Mouse (Mus musculus) forebrain, embryonic 16.5 days (tissue): ENCODE measurements at regions not wholly inside any gene's neighbourhood (a gene's known extent, or its start where the extent isn't known, plus 50 kb on each side); places are given as distances from the start of the nearest gene placed in this dataset.

Experiments
- ATAC-seq: fragments of 200-750 bp; cut with Nextera tagmentation; 2 replicates; pipeline ENCODE4 v1.8.0; 2017; ENCODE audit warnings: mild to moderate bottlenecking, moderate library complexity
- H3K27ac ChIP-seq: fragments of 300-500 bp; sonication (generic); 2 replicates; pipeline ENCODE4 v1.5.1; 2014; ENCODE audit warnings: low read length, control low read depth
- H3K27me3 ChIP-seq: fragments of 300-500 bp; sonication (generic); replicated peaks from 2 replicates; pipeline ENCODE4 v1.6.1; 2014; ENCODE audit warnings: low read length; ENCODE audit not compliant: control insufficient read depth, insufficient read depth
- H3K36me3 ChIP-seq: fragments of 300-500 bp; sonication (generic); 2 replicates; pipeline ENCODE4 v1.6.1; 2014; ENCODE audit not compliant: control insufficient read depth, insufficient read depth
- H3K4me1 ChIP-seq: fragments of 300-500 bp; sonication (generic); replicated peaks from 2 replicates; pipeline ENCODE4 v1.6.1; 2014; ENCODE audit warnings: low read length; ENCODE audit not compliant: control insufficient read depth, insufficient read depth
- H3K4me2 ChIP-seq: fragments of 300-500 bp; sonication (generic); 2 replicates; pipeline ENCODE4 v1.6.1; 2014; ENCODE audit warnings: mild to moderate bottlenecking, low read length, control low read depth
- H3K4me3 ChIP-seq: fragments of 300-500 bp; sonication (generic); replicated peaks from 2 replicates; pipeline ENCODE4 v1.5.1; 2014; ENCODE audit warnings: mild to moderate bottlenecking, low read length, control low read depth
- H3K9ac ChIP-seq: fragments of 300-500 bp; sonication (generic); replicated peaks from 2 replicates; pipeline ENCODE4 v1.6.1; 2014; ENCODE audit warnings: low read depth, low read length, control low read depth
- H3K9me3 ChIP-seq: fragments of 300-500 bp; sonication (generic); 2 replicates; pipeline ENCODE4 v1.6.1; 2016; ENCODE audit warnings: low read length; ENCODE audit not compliant: control insufficient read depth
- WGBS: fragments of 180-500 bp; shearing (Covaris S2); extraction: QIAGEN DNeasy Blood & Tissue Kit; methylation state at CpG from one replicate; pipeline ENCODE4 v1.1.7; 2014; 5-methylcytosine and 5-hydroxymethylcytosine counted together

- H3K9me3 ChIP-seq, result no peaks in the 10 kb centered on the region
- WGBS, result 76% methylated on average over 6 of the region's 6 CpGs
- no peak overlapping the region for H3K4me3 ChIP-seq
- no peak overlapping the region for H3K9ac ChIP-seq
- no peak overlapping the region for H3K27ac ChIP-seq
- H3K27me3 ChIP-seq, result no peaks in the 10 kb centered on the region
- H3K36me3 ChIP-seq, result no peaks in the 10 kb centered on the region
- no peak overlapping the region for H3K4me2 ChIP-seq
- no peak for ATAC-seq
- H3K4me1 ChIP-seq, result no peaks in the 10 kb centered on the region
Measured at GRCm38 (mm10) chr13:30067581-30068375, 68.5 kb upstream of the Mboat1 start.

GRCm38 (mm10) chr13:30065520-30065919 is 70.8 kb upstream of the Mboat1 start:
- H3K4me2 ChIP-seq, result no peak overlapping the region
- H3K27ac ChIP-seq, result no peak overlapping the region
- H3K9me3 ChIP-seq, result no peaks in the 10 kb centered on the region
- ATAC-seq, result no peak
- H3K4me1 ChIP-seq, result no peaks in the 10 kb centered on the region
- H3K4me3 ChIP-seq, result no peak overlapping the region
- WGBS, result 53% methylated on average over 8 of the region's 8 CpGs
- no peak overlapping the region for H3K9ac ChIP-seq
- no peaks in the 10 kb centered on the region for H3K27me3 ChIP-seq
- H3K36me3 ChIP-seq, result no peaks in the 10 kb centered on the region

DNA sequence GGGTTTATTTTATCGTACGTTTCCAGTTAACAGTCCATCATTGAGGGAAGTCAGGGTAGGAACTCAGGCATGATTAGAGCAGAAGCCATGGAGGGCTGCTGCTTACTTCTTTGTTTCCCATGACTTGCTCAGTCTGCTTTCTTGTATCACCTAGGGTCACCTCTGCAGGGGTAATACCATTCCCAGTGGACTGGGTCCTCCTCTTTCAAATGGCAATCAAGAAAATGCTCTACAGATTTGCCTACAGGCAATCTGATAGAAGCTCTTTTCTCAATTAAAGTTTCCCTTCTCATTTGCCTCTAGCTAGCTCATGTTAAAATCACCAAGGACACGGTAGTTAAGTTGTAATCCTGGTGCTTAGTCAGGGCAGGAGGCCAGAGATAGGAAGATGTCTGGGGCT is 72.5 kb upstream of the Mboat1 start:
- no peak overlapping the region for H3K4me3 ChIP-seq
- H3K9ac ChIP-seq, result no peak overlapping the region
- ATAC-seq, result no peak
- H3K27me3 ChIP-seq, result no peaks in the 10 kb centered on the region
- H3K9me3 ChIP-seq, result no peaks in the 10 kb centered on the region
- no peaks in the 10 kb centered on the region for H3K4me1 ChIP-seq
- H3K4me2 ChIP-seq, result no peak overlapping the region
- no peak overlapping the region for H3K27ac ChIP-seq
- H3K36me3 ChIP-seq, result no peaks in the 10 kb centered on the region
- 88% methylated on average over 3 of the region's 3 CpGs for WGBS

- H3K9me3 ChIP-seq, result no peaks in the 10 kb centered on the region
- H3K27me3 ChIP-seq, result no peaks in the 10 kb centered on the region
- WGBS, result 84% methylated on average over 4 of the region's 4 CpGs
- no peak for ATAC-seq
- no peak overlapping the region for H3K4me2 ChIP-seq
- H3K36me3 ChIP-seq, result no peaks in the 10 kb centered on the region
- H3K4me3 ChIP-seq, result no peak overlapping the region
- no peak overlapping the region for H3K9ac ChIP-seq
- no peaks in the 10 kb centered on the region for H3K4me1 ChIP-seq
- no peak overlapping the region for H3K27ac ChIP-seq
Measured at GRCm38 (mm10) chr13:30062285-30062684, 74.0 kb upstream of the Mboat1 start.

DNA sequence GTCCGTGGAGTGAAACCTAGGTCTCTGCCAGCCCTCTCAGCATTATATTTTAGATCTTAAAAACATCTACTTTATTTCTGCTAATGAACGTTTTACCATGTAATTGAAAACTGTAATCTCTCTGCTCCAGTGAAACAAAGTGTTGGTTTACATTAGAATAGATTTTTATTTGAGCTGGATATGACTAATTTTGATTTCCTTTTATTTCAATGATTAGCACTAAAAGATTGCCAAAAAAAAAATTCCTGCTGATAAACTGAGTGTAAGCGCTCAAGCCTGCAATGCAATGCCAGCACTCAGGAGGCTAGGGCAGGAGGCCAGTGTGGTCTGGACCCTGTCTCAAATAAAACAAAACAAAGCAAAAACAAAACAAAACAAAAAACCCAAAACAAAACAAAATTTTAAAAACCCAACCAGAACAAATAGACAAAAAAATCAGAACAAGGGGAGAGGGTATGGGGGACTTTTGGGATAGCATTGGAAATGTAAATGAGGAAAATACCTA is 69.3 kb upstream of the E2f3 start:
- no peak overlapping the region for H3K4me3 ChIP-seq

DNA sequence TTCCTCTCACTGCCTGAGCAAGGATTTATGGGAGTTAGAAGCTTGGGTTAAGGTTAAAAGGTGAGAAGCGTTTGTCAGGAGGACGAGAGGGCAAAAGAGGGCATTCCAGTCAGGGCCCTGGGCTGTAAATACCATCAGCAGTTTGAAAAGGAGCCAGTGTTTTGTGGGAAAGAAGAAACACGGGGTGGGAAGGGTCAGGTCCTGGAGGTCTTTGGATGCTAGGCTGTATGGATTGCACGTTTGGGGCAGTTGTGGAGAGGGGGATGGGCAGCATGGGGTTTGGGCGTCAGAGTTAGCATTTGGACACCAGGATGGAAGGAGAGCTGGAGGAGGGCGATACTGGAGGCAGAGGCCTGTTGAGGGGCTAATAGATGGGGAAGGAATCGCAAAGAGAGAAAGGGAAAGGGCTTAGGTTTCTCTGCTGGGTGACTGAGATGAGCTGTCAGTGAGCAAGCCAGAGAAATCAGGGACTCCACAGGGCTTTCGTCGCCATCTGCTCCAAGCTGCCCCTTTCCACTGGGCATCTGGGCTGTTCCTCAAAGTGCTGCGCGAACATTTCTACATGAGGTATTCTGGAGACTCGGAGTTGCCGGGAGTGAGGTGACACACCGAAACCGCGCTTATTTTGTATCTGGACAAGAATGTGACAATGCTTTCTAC is 66.2 kb upstream of the E2f3 start:
- Histone ChIP-seq H3K4me2 (no peak overlapping the region), H3K9ac (no peak overlapping the region), H3K4me1 (no peaks in the 10 kb centered on the region), H3K4me3 (no peak overlapping the region), H3K27ac (no peak overlapping the region), H3K36me3 (no peaks in the 10 kb centered on the region), H3K27me3 (no peaks in the 10 kb centered on the region), H3K9me3 (no peaks in the 10 kb centered on the region)
- ATAC-seq, result no peak
- 73% methylated on average over 16 of the region's 16 CpGs for WGBS

More for the DNA sequence above, 69.3 kb upstream of the E2f3 start:
- Histone ChIP-seq H3K27me3 (no peaks in the 10 kb centered on the region), H3K27ac (no peak overlapping the region), H3K9ac (no peak overlapping the region), H3K9me3 (no peaks in the 10 kb centered on the region), H3K4me2 (no peak overlapping the region), H3K36me3 (no peaks in the 10 kb centered on the region), H3K4me1 (no peaks in the 10 kb centered on the region)
- 82% methylated on average over 3 of the region's 3 CpGs for WGBS
- ATAC-seq, result no peak

GRCm38 (mm10) chr13:30050745-30051508 is 65.1 kb upstream of the E2f3 start:
- 78% methylated on average over 9 of the region's 9 CpGs for WGBS
- Histone ChIP-seq H3K9me3 (no peaks in the 10 kb centered on the region), H3K4me2 (no peak overlapping the region), H3K36me3 (no peaks in the 10 kb centered on the region), H3K27me3 (no peaks in the 10 kb centered on the region), H3K27ac (no peak overlapping the region), H3K4me1 (no peaks in the 10 kb centered on the region), H3K4me3 (no peak overlapping the region), H3K9ac (no peak overlapping the region)
- ATAC-seq, result 0 out of 2 replicates have a peak, but pooled peaks have one; percentile 10

GRCm38 (mm10) chr13:30048260-30048859 is 62.5 kb upstream of the E2f3 start:
- H3K36me3 ChIP-seq, result no peaks in the 10 kb centered on the region
- no peak overlapping the region for H3K4me2 ChIP-seq
- H3K9ac ChIP-seq, result no peak overlapping the region
- H3K27ac ChIP-seq, result no peak overlapping the region
- 85% methylated on average over 11 of the region's 11 CpGs for WGBS
- H3K4me1 ChIP-seq, result no peaks in the 10 kb centered on the region
- H3K9me3 ChIP-seq, result no peaks in the 10 kb centered on the region
- no peak overlapping the region for H3K4me3 ChIP-seq
- no peak for ATAC-seq
- no peaks in the 10 kb centered on the region for H3K27me3 ChIP-seq
